Mouse (Mus musculus) frontal cortex, postnatal 36 days (tissue): ENCODE data around the gene Gm4847.

ENCODE experiments used
- DNase-seq, 2 experiments: peaks; one replicate each; pipeline ENCODE4 v3.0.0; 2022; ENCODE audit warnings: low spot score in 2 of 2

Gm4847 gene

GRCm38 (mm10) chr1:166647593-166647992 is at the start of gene Gm4847:
Gm4847 (minus strand) TSS chr1:166647693.
- no peak for DNase-seq

- no peak for DNase-seq
Observed at GRCm38 (mm10) chr1:166681745-166682144, 34.3 kb upstream of the Gm4847 start, which contains the start of gene Fmo9. Fmo9 (minus strand) TSS chr1:166681845.

- DNase-seq: no peak
Observed at GRCm38 (mm10) chr1:166669264-166669663, 21.8 kb upstream of the Gm4847 start.

GRCm38 (mm10) chr1:166660800-166661199 is 13.3 kb upstream of the Gm4847 start:
- no peak for DNase-seq
